Mouse (Mus musculus) adrenal gland, postnatal 10 days (tissue): Measurements from ENCODE around the gene Cacna1i. TPM values are rescaled to one million over a fixed set of nuclear protein-coding genes. Genes with fewer than 3 reads are reported as not detected.

Experiments used
- DNase-seq: peaks from one replicate; pipeline ENCODE4 v3.0.0; 2021; ENCODE audit warnings: mixed read lengths
- total RNA-seq, 2 experiments: library from RNA; stranded (reverse); gene quantifications; 2 replicates each; pipeline ENCODE4 v1.2.3; 2021

Gene Cacna1i
- total RNA-seq, 2 experiments from 2014 or later = 0.27 to 1.1 TPM

GRCm38 (mm10) chr15:80327743-80328540 lies 40.9 kb downstream of the Cacna1i start:
- no peak for DNase-seq

DNA sequence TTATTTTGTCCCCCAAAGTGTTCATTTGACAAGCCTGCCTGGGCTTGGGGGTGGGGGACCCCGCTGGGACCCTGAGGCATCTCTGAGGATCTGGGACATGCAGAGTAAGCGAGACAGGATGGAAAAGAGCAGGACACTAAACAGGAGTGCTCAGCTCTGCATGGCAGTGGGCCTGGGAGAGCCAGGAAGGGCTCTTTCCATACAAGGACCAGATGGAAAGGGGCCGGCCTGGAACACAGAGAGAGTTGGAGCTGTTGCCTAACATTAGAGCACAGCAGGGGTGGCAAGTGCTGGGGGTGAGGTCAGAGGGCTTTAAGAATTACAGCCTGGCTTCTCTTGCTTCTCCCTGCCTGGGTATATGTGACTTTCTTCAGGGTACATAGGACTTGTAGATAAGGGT lies 43.2 kb downstream of the Cacna1i start:
- no peak for DNase-seq

DNA sequence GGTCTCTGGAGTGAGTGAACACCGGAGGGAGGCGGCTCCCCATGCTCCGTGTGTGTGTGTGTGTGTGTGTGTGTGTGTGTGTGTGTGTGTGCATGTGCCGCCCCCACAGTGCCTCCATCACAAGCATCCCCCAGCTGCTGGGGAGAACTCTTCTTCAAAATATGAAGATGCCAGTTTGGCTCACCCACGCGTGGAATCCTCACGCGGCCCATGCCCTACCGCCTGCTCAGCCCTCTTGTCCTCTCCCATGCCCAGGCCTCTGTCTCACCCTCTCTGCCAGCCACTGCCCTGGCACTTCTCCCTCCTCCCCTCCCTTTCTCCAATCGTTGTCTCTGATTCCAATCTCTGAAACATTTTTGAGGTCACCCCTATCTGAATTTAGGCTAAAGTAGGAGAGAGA lies 47.7 kb downstream of the Cacna1i start:
- DNase-seq = no peak

- no peak for DNase-seq
Measured at GRCm38 (mm10) chr15:80335196-80335595, 48.2 kb downstream of the Cacna1i start.

- peak; percentile 69 for DNase-seq
Measured at GRCm38 (mm10) chr15:80340348-80340747, 53.3 kb downstream of the Cacna1i start.

GRCm38 (mm10) chr15:80342394-80342793 lies 55.4 kb downstream of the Cacna1i start:
- DNase-seq = no peak

GRCm38 (mm10) chr15:80343031-80343430 lies 56.0 kb downstream of the Cacna1i start:
- peak; percentile 67 for DNase-seq

DNA sequence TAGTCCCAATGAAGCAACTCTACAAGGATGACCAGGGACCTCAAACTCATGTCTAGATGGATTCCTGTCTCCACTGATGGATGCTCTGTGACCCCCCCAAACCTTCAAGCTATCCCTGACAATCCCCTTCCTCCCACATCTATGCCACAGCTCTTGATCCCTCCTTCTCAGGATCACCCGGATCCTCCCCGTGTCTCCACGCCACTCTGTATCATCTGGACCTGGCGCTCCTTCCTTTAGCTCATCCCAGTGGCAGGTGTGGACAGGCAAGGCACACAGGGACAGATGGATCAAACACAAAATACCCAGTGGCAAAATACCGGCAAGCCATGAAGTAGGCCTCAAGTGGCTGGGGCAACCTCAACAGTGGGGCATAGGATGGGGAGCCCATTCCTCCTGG lies 56.7 kb downstream of the Cacna1i start:
- no peak for DNase-seq

- DNase-seq = no peak
Measured at GRCm38 (mm10) chr15:80346510-80346909, 59.5 kb downstream of the Cacna1i start.

GRCm38 (mm10) chr15:80350431-80350830 lies 63.4 kb downstream of the Cacna1i start:
- peak; percentile 62 for DNase-seq

DNA sequence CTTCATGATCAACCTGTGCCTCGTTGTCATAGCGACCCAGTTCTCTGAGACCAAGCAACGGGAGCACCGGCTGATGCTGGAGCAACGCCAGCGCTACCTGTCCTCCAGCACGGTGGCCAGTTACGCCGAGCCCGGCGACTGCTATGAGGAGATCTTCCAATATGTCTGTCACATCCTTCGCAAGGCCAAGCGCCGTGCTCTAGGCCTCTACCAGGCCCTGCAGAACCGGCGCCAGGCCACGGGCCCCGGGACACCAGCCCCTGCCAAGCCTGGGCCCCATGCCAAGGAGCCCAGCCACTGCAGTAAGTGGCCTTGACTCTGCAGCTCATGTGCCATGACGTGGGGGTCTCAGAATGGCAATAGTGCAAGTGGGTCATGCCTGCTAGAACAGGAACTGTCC lies 71.8 kb downstream of the Cacna1i start:
- DNase-seq = peak; percentile 54

- no peak for DNase-seq
Measured at GRCm38 (mm10) chr15:80361780-80362508, 74.9 kb downstream of the Cacna1i start.

- DNase-seq = no peak
Measured at GRCm38 (mm10) chr15:80362509-80363172, 75.6 kb downstream of the Cacna1i start.

GRCm38 (mm10) chr15:80363821-80364715 lies 77.0 kb downstream of the Cacna1i start:
- DNase-seq = peak; percentile 18

GRCm38 (mm10) chr15:80366899-80367298 lies 79.9 kb downstream of the Cacna1i start:
- DNase-seq = peak; percentile 42

- DNase-seq = no peak
Measured at GRCm38 (mm10) chr15:80373219-80373964, 86.4 kb downstream of the Cacna1i start.

DNA sequence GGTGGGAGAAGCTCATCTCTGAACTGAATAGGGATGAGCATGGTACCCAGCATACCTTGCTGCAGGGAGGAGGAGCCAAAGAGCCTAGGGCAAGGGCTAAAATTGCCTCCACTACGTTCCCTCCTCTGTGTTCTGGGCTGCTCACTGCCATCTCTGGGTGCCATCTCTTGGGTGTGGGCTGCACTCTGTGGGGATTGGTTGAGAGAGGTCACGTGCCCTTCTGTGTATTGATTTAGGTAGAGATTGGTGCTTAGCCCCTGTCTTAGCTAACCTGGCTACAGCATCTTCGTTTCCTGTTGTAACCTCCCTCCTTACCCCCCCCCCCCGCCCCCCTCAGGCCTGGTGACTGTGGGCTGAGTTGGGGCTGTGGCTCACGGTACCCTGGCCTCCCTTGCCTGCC lies 87.8 kb downstream of the Cacna1i start:
- no peak for DNase-seq

DNA sequence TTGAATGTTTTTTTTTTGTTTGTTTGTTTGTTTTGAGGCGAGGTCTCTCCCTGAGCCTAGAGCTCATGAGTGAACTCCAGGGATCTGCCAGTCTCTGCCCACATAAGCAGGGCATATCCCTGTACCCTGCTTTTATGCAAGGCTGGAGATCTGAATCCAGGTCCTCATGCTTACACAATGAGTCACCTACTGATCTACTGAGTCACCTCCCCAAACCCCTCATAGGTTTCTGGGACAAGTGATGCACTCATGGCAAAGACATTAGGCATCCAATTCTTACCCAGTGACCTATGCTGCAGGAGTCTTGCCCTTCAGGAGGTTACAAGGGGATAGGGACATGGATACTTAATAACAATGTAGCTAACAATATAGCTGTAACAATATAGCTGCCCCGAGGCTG lies 100.1 kb downstream of the Cacna1i start:
- DNase-seq = no peak

GRCm38 (mm10) chr15:80391791-80392190 lies 104.8 kb downstream of the Cacna1i start:
- DNase-seq = no peak

GRCm38 (mm10) chr15:80395035-80395434 lies 108.0 kb downstream of the Cacna1i start:
- DNase-seq = no peak

GRCm38 (mm10) chr15:80399451-80399850 lies 112.4 kb downstream of the Cacna1i start:
- DNase-seq = no peak
